Mouse (Mus musculus): Measurements from ENCODE around the gene Rad51ap2. TPM values are rescaled to one million over a fixed set of nuclear protein-coding genes. Genes with fewer than 3 reads are reported as not detected.
A peak's percentile ranks its signal among the peaks of the same experiment; 100 is the strongest.

The Rad51ap2 gene
- not detected for total RNA-seq (2022)

DNA sequence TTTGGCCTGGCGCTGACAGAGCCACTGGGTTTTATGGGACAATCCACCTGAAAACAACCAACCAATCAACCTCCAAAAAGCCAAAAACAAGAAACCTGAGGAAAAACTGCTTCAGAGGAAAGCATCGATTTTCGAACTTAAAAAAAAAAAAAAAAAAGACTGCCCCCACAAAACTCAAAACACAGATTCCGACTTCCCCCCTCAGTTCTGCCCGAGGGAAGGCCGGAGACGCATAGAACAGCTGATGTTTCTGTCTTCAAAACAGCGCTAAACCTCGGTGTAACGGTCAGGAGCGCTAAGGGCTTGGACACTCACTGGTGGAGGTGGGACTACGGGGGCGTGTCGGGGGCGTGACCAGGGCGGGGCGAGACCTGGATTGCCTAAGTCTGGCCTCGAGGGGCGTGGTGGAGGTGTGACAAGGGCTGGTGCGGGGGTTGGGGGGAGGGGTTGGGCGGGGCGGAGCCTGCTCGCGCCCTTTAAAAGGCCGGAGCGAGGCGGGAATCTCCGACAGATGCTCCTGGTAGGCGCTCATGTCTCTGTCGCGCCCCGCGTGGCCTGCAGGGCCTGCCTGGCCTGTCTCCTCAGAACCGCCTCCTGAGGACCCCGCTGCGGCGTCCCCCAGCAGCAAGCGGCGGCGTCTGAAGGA lies at the start of gene Rad51ap2:
Gene Rad51ap2 (plus strand): TSS at position 531 of the 646 bp plus-strand sequence.
- DNase-seq (ENCODE audit: low spot score in 2 of 2): peak; percentile 59 to 77

DNA sequence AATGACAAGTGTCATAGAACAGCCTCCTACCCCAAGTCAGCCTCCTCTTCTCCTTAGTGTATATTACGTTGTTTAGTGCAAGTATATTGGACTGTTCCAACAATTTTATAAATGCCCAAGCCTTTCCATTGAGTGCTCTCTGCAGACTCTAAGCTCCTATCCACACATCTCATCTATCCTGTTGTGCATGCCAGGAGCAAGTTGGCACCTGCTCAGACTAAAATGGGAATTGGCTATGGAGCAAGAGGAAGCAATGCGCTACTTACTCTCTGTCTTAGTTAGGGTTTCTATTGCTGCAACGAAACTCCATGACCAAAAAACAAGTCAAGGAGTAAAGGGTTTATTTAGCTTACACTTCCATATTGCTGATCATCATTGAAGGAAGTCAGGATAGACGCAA lies 48.2 kb upstream of the Rad51ap2 start:
- no peak for DNase-seq (ENCODE audit: low spot score in 2 of 2)

- DNase-seq (ENCODE audit: low spot score in 2 of 2): no peak
Observed at GRCm38 (mm10) chr12:11418112-11418511, 37.8 kb upstream of the Rad51ap2 start.

- no peak for DNase-seq (ENCODE audit: low spot score in 2 of 2)
Observed at GRCm38 (mm10) chr12:11427396-11427795, 28.5 kb upstream of the Rad51ap2 start.

DNA sequence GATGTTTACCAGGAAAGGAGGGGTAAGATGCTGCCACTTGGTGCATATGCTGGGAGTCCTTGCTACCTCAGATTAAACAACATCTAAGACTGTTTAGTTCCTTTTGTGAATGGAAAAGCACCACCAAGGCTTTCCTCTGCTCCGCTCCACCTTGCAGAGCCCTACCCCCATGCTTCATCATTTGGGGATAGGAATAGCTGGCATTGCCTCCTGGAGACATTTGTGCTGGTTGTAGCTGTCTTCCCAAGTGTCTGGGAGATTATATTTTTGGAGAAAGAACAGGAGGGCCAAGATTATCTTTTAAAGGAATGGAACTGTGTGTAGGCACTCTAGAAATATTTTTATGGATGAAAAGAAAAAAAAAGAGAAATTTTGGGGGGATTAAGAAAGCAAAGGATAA lies 22.8 kb upstream of the Rad51ap2 start:
- no peak for DNase-seq (ENCODE audit: low spot score in 2 of 2)

GRCm38 (mm10) chr12:11433716-11434115 lies 22.2 kb upstream of the Rad51ap2 start:
- DNase-seq (ENCODE audit: low spot score in 2 of 2): no peak

DNA sequence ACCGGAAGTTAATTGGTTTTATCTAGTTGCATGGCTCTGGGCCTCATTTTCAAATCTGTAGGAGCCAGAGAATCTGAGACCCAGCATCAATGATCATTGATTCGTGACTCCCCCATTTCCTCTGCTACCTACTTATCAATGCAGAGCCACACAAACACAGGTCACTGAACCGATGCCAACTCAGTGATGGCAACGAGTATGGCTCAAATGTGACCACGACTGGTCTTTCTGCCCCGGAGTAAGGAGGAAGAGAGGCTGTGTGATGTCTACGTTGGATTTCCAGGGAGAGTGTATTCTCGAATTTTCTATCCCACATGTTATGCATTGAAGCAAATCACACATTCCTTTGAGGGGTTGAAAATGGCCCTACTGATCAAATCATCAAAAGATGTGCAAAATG lies 21.4 kb upstream of the Rad51ap2 start:
- DNase-seq (ENCODE audit: low spot score in 2 of 2): no peak

GRCm38 (mm10) chr12:11435246-11436022 lies 20.4 kb upstream of the Rad51ap2 start:
- DNase-seq (ENCODE audit: low spot score in 2 of 2): no peak

GRCm38 (mm10) chr12:11436023-11436350 lies 19.9 kb upstream of the Rad51ap2 start:
- DNase-seq (ENCODE audit: low spot score in 2 of 2): no peak

DNA sequence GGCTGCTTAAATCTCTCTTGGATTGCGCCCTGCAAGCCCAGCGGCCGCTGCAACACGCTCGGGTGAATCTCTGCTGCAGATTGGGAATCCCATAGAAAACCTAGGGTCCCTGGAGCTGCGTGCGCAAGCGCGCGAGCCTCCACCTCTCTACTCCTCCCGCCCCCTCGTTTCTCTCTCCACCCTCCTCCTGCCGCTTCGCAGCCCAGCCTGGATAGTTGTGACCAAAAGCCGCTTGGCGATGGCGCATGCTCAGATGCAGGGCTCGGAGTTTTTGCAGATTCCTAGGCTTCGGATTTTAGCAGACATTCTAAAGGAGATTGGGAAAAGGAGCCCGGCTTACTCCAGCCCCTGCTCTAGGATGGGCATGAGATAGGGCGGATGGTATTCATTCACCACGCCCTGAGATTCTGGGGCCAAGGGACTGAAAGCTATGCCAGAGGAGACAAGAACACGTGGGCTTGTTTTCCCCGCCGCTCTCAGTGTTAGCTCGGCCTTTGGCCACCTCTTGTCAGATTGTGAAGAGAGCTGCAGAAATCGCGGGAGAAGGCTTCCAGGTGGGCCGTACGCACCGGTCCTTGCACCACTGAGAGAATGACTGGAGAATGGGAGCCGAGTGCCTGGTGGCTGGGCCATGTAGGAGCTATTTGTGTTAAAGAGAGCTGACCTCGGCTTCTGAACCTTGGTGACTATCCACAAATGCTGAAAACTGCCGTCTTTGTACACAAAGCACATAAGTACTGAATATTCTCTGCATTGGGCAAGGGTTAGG lies 19.2 kb upstream of the Rad51ap2 start, which contains the start of gene Vsnl1:
Gene Vsnl1 (minus strand): TSS at position 117 of the 769 bp plus-strand sequence.
- DNase-seq (ENCODE audit: low spot score in 2 of 2): peak; percentile 8 to 16

DNA sequence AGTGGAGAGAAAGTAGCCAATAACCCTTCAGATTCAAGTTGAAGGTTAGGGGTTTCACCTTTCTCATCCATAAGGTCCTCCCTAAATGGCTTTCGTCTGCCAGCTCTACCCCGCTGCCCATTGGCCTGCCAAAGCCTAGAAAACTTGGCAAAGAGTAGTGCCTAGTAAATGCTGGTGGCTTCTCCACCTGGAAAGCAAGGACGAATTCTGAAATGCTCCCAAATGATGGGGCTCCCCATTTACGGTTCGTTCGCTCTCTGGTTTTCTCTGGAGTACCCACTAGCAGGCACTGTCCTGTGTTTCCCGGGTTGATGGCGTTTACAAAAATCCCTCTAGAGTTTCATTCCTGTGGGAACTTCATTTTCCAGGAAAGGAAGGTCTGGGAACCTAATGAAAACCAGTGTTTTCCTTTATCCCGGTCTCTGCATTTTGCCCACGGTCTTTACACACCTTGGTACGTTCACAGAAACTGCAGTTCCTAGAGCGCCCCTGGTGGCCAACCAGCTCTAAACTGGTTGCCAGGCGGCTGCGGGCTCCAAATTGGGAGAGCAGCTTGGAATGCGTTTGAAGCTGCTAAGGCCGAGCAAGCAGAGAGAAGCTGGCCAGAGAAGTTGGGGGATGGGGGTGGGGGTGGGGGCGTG lies 18.5 kb upstream of the Rad51ap2 start:
- peak; percentile 25 to 29 for DNase-seq (ENCODE audit: low spot score in 2 of 2)

- DNase-seq (ENCODE audit: low spot score in 2 of 2): no peak
Observed at GRCm38 (mm10) chr12:11437907-11438447, 17.9 kb upstream of the Rad51ap2 start.

DNA sequence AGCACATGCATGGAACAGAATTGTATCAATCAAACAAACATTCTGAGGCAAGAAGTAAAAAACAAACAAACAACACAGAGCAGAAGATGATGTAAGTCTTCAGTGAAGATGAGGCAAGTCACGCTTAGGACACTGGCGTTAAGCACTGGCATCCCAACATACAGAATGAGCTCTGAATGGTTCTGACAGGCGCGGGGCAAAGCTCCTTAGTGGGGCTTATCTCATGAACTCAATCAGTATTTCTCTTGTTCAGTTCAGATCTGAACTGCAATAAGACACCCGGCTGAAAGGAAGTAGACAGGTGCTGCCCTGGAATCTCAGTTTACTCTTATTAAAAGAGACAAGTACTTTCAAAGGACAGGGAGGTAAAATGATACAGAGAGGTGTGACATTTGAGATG lies 1.7 kb upstream of the Rad51ap2 start:
- DNase-seq (ENCODE audit: low spot score in 2 of 2): no peak

- DNase-seq (ENCODE audit: low spot score in 2 of 2): no peak
Observed at GRCm38 (mm10) chr12:11456213-11456612, 334 bp downstream of the Rad51ap2 start.

GRCm38 (mm10) chr12:11456632-11457031 lies 753 bp downstream of the Rad51ap2 start:
- no peak for DNase-seq (ENCODE audit: low spot score in 2 of 2)

Other genes with a start within 250 kb of the Rad51ap2 start
- not detected for gene Msgn1, start 247.1 kb upstream of the Rad51ap2 start, total RNA-seq (2022)
- gene Gen1, start 190.3 kb upstream of the Rad51ap2 start, total RNA-seq (2022): 1 to 10 TPM; 2.7 to 6.2 (median 3.6) TPM
- 10 to 100 TPM; 29.0 to 37.2 (median 30.2) TPM for gene Smc6, start 190.2 kb upstream of the Rad51ap2 start, total RNA-seq (2022)
- gene Vsnl1, start 19.5 kb upstream of the Rad51ap2 start, total RNA-seq (2022): not detected